Mouse (Mus musculus): ENCODE measurements around the gene Mut. TPM values are rescaled to one million over a fixed set of nuclear protein-coding genes. Genes with fewer than 3 reads are reported as not detected.

Mut gene
- 10 to 100 TPM; 36.8 to 37.4 TPM for total RNA-seq (2021)
- long read RNA-seq, experiment 1, transcript Mut-201 (13 exons, 3,674 nt), result major isoform, 50 of 57 reads
- long read RNA-seq, experiment 1, partial matches to known transcripts, result 4 of 57 reads
- long read RNA-seq, experiment 1, other reads (novel, unspliced or antisense), result 3 of 57 reads
- long read RNA-seq, experiment 2, transcript Mut-201 (13 exons, 3,674 nt), result major isoform, 34 of 40 reads
- long read RNA-seq, experiment 2, partial matches to known transcripts, result 3 of 40 reads
- long read RNA-seq, experiment 2, other reads (novel, unspliced or antisense), result 3 of 40 reads

- H3K27ac ChIP-seq, result peak within 1 kb of the TSS; percentile 95
- no peak for TF ChIP-seq CTCF (IDR thresholded peaks at IDR 0.05)
- intact Hi-C loops (cut with DNase I), result no loop called here
- H3K4me3 ChIP-seq, result peak within 1 kb of the TSS; percentile 70
- peak; percentile 98 to 99 for DNase-seq (ENCODE audit: extremely low spot score in 1 of 2, low spot score in 2 of 2)
Observed at GRCm38 (mm10) chr17:40934420-40935231, at the start of gene Mut, which contains the start of gene Cenpq. Gene Mut, plus strand, starts transcription at chr17:40934685. Gene Cenpq, minus strand, starts transcription at chr17:40935047.

GRCm38 (mm10) chr17:40885155-40885554 is 49.3 kb upstream of the Mut start:
- TF ChIP-seq CTCF (IDR thresholded peaks at IDR 0.05), result no peak
- no peak overlapping the region for H3K4me3 ChIP-seq
- intact Hi-C loops (cut with DNase I), result no loop called here
- DNase-seq (ENCODE audit: extremely low spot score in 1 of 2, low spot score in 2 of 2), result no peak
- H3K27ac ChIP-seq, result no peak overlapping the region

- no peak for DNase-seq (ENCODE audit: extremely low spot score in 1 of 2, low spot score in 2 of 2)
- no peak overlapping the region for H3K27ac ChIP-seq
- TF ChIP-seq CTCF (IDR thresholded peaks at IDR 0.05), result no peak
- intact Hi-C loops (cut with DNase I), result no loop called here
- no peak overlapping the region for H3K4me3 ChIP-seq
Observed at GRCm38 (mm10) chr17:40887849-40888536, 46.5 kb upstream of the Mut start.

- Histone ChIP-seq H3K4me3 (no peak overlapping the region), H3K27ac (no peak overlapping the region)
- intact Hi-C loops (cut with DNase I), result loop anchor here (5.0 kb wide), 1 partner anchor 75 kb away; no protein-coding TSS in a partner anchor
- no peak for DNase-seq (ENCODE audit: extremely low spot score in 1 of 2, low spot score in 2 of 2)
- peak; percentile 74 for TF ChIP-seq CTCF (IDR thresholded peaks at IDR 0.05)
Observed at GRCm38 (mm10) chr17:40896863-40897262, 37.6 kb upstream of the Mut start.

- no peak for TF ChIP-seq CTCF (IDR thresholded peaks at IDR 0.05)
- intact Hi-C loops (cut with DNase I), result loop anchor here (5.0 kb wide), 1 partner anchor 78 kb away; no protein-coding TSS in a partner anchor
- Histone ChIP-seq H3K4me3 (no peak overlapping the region), H3K27ac (no peak overlapping the region)
- DNase-seq (ENCODE audit: extremely low spot score in 1 of 2, low spot score in 2 of 2), result no peak
Observed at GRCm38 (mm10) chr17:40899783-40900363, 34.6 kb upstream of the Mut start.

- no peak overlapping the region for H3K27ac ChIP-seq
- no peak for TF ChIP-seq CTCF (IDR thresholded peaks at IDR 0.05)
- H3K4me3 ChIP-seq, result no peak overlapping the region
- DNase-seq (ENCODE audit: extremely low spot score in 1 of 2, low spot score in 2 of 2), result no peak
- intact Hi-C loops (cut with DNase I), result no loop called here
Observed at GRCm38 (mm10) chr17:40903345-40903744, 31.1 kb upstream of the Mut start.

GRCm38 (mm10) chr17:40904056-40904597 is 30.4 kb upstream of the Mut start:
- no peak for TF ChIP-seq CTCF (IDR thresholded peaks at IDR 0.05)
- Histone ChIP-seq H3K4me3 (no peak overlapping the region), H3K27ac (no peak overlapping the region)
- intact Hi-C loops (cut with DNase I), result no loop called here
- no peak for DNase-seq (ENCODE audit: extremely low spot score in 1 of 2, low spot score in 2 of 2)

GRCm38 (mm10) chr17:40904721-40905154 is 29.7 kb upstream of the Mut start:
- no peak for TF ChIP-seq CTCF (IDR thresholded peaks at IDR 0.05)
- no peak overlapping the region for H3K4me3 ChIP-seq
- intact Hi-C loops (cut with DNase I), result no loop called here
- DNase-seq (ENCODE audit: extremely low spot score in 1 of 2, low spot score in 2 of 2), result no peak
- no peak overlapping the region for H3K27ac ChIP-seq

- no peak for TF ChIP-seq CTCF (IDR thresholded peaks at IDR 0.05)
- Histone ChIP-seq H3K4me3 (no peak within 1 kb of the TSS), H3K27ac (no peak within 1 kb of the TSS)
- intact Hi-C loops (cut with DNase I), result no loop called here
- no peak for DNase-seq (ENCODE audit: extremely low spot score in 1 of 2, low spot score in 2 of 2)
Observed at GRCm38 (mm10) chr17:40914250-40914649, 20.2 kb upstream of the Mut start, which contains the start of gene Glyatl3. Gene Glyatl3, minus strand, starts transcription at chr17:40914350.

- intact Hi-C loops (cut with DNase I), result no loop called here
- H3K4me3 ChIP-seq, result no peak overlapping the region
- no peak for TF ChIP-seq CTCF (IDR thresholded peaks at IDR 0.05)
- no peak overlapping the region for H3K27ac ChIP-seq
- no peak for DNase-seq (ENCODE audit: extremely low spot score in 1 of 2, low spot score in 2 of 2)
Observed at GRCm38 (mm10) chr17:40915499-40915898, 19.0 kb upstream of the Mut start.

GRCm38 (mm10) chr17:40933985-40934384 is 500 bp upstream of the Mut start:
- no peak for TF ChIP-seq CTCF (IDR thresholded peaks at IDR 0.05)
- DNase-seq (ENCODE audit: extremely low spot score in 1 of 2, low spot score in 2 of 2), result no peak
- H3K4me3 ChIP-seq, result peak overlapping the region; percentile 70
- intact Hi-C loops (cut with DNase I), result no loop called here
- no peak overlapping the region for H3K27ac ChIP-seq
